Mouse (Mus musculus): Measurements from ENCODE around the gene Retnlb. TPM values are rescaled to one million over a fixed set of nuclear protein-coding genes. Genes with fewer than 3 reads are reported as not detected.

Gene Retnlb
- not detected in 2 replicates for polyA plus RNA-seq (2012)

- no peak for TF ChIP-seq GATA1 (IDR thresholded peaks at IDR 0.05; ENCODE audit: low read length)
Measured at GRCm38 (mm10) chr16:48816695-48817094, at the start of gene Retnlb. Gene Retnlb (plus strand): TSS chr16:48816856.

- TF ChIP-seq GATA1 (IDR thresholded peaks at IDR 0.05; ENCODE audit: low read length): no peak
Measured at GRCm38 (mm10) chr16:48769183-48769582, 47.5 kb upstream of the Retnlb start.

GRCm38 (mm10) chr16:48771971-48772445 is 44.6 kb upstream of the Retnlb start, which contains the start of gene Trat1:
Gene Trat1 (minus strand): TSS chr16:48772021.
- no peak for TF ChIP-seq GATA1 (IDR thresholded peaks at IDR 0.05; ENCODE audit: low read length)

- no peak for TF ChIP-seq GATA1 (IDR thresholded peaks at IDR 0.05; ENCODE audit: low read length)
Measured at GRCm38 (mm10) chr16:48777254-48777653, 39.4 kb upstream of the Retnlb start.

GRCm38 (mm10) chr16:48786258-48786657 is 30.4 kb upstream of the Retnlb start:
- TF ChIP-seq GATA1 (IDR thresholded peaks at IDR 0.05; ENCODE audit: low read length): no peak

- TF ChIP-seq GATA1 (IDR thresholded peaks at IDR 0.05; ENCODE audit: low read length): no peak
Measured at GRCm38 (mm10) chr16:48788704-48789185, 27.9 kb upstream of the Retnlb start.

GRCm38 (mm10) chr16:48798285-48798684 is 18.4 kb upstream of the Retnlb start:
- TF ChIP-seq GATA1 (IDR thresholded peaks at IDR 0.05; ENCODE audit: low read length): no peak

GRCm38 (mm10) chr16:48799470-48799869 is 17.2 kb upstream of the Retnlb start:
- no peak for TF ChIP-seq GATA1 (IDR thresholded peaks at IDR 0.05; ENCODE audit: low read length)

- TF ChIP-seq GATA1 (IDR thresholded peaks at IDR 0.05; ENCODE audit: low read length): no peak
Measured at GRCm38 (mm10) chr16:48800906-48801305, 15.8 kb upstream of the Retnlb start.

- no peak for TF ChIP-seq GATA1 (IDR thresholded peaks at IDR 0.05; ENCODE audit: low read length)
Measured at GRCm38 (mm10) chr16:48805412-48805811, 11.2 kb upstream of the Retnlb start.

- no peak for TF ChIP-seq GATA1 (IDR thresholded peaks at IDR 0.05; ENCODE audit: low read length)
Measured at GRCm38 (mm10) chr16:48806521-48806920, 10.1 kb upstream of the Retnlb start.

- TF ChIP-seq GATA1 (IDR thresholded peaks at IDR 0.05; ENCODE audit: low read length): no peak
Measured at GRCm38 (mm10) chr16:48809374-48809773, 7.3 kb upstream of the Retnlb start.

- TF ChIP-seq GATA1 (IDR thresholded peaks at IDR 0.05; ENCODE audit: low read length): no peak
Measured at GRCm38 (mm10) chr16:48811881-48812436, 4.7 kb upstream of the Retnlb start.

GRCm38 (mm10) chr16:48818524-48818923 is 1.9 kb downstream of the Retnlb start:
- TF ChIP-seq GATA1 (IDR thresholded peaks at IDR 0.05; ENCODE audit: low read length): no peak

- TF ChIP-seq GATA1 (IDR thresholded peaks at IDR 0.05; ENCODE audit: low read length): no peak
Measured at GRCm38 (mm10) chr16:48826474-48826873, 9.8 kb downstream of the Retnlb start.

- TF ChIP-seq GATA1 (IDR thresholded peaks at IDR 0.05; ENCODE audit: low read length): no peak
Measured at GRCm38 (mm10) chr16:48827625-48828024, 11.0 kb downstream of the Retnlb start.

GRCm38 (mm10) chr16:48829060-48829459 is 12.4 kb downstream of the Retnlb start:
- TF ChIP-seq GATA1 (IDR thresholded peaks at IDR 0.05; ENCODE audit: low read length): no peak

All from G1E-ER4 (cell line).